Mouse (Mus musculus) lung, postnatal 4 days (tissue): Measurements from ENCODE around the gene Coro2b.
A peak's percentile ranks its signal among the peaks of the same experiment; 100 is the strongest.

Experiments
- DNase-seq, 2 experiments: peaks; one replicate each; pipeline ENCODE4 v3.0.0; 2021

Gene Coro2b

GRCm38 (mm10) chr9:62537941-62538340 lies 1.1 kb upstream of the Coro2b start:
- DNase-seq = no peak

- DNase-seq = peak; percentile 33 to 42
These were observed 657 bp downstream of the Coro2b start for GRCm38 (mm10) chr9:62536119-62536654.

GRCm38 (mm10) chr9:62535566-62535965 lies 1.3 kb downstream of the Coro2b start:
- no peak for DNase-seq

GRCm38 (mm10) chr9:62534691-62535090 lies 2.2 kb downstream of the Coro2b start:
- peak in 1 of 2 experiments; percentile 17 for DNase-seq

GRCm38 (mm10) chr9:62534158-62534557 lies 2.7 kb downstream of the Coro2b start:
- DNase-seq = no peak

- no peak for DNase-seq
These were observed 4.0 kb downstream of the Coro2b start for GRCm38 (mm10) chr9:62532876-62533275.

- peak; percentile 67 to 83 for DNase-seq
These were observed 5.2 kb downstream of the Coro2b start for GRCm38 (mm10) chr9:62531459-62532275.

- DNase-seq = no peak
These were observed 8.3 kb downstream of the Coro2b start for GRCm38 (mm10) chr9:62528527-62528926.

GRCm38 (mm10) chr9:62526858-62527257 lies 10.0 kb downstream of the Coro2b start:
- no peak for DNase-seq

- DNase-seq = peak; percentile 50 to 81
These were observed 10.4 kb downstream of the Coro2b start for GRCm38 (mm10) chr9:62526451-62526850.

GRCm38 (mm10) chr9:62524761-62525308 lies 12.0 kb downstream of the Coro2b start:
- DNase-seq = no peak

- DNase-seq = peak; percentile 82 to 92
These were observed 13.9 kb downstream of the Coro2b start for GRCm38 (mm10) chr9:62522791-62523471.

- DNase-seq = peak; percentile 68 to 85
These were observed 14.6 kb downstream of the Coro2b start for GRCm38 (mm10) chr9:62522211-62522610.

GRCm38 (mm10) chr9:62521541-62521940 lies 15.3 kb downstream of the Coro2b start:
- DNase-seq = peak; percentile 43 to 75

- no peak for DNase-seq
These were observed 15.9 kb downstream of the Coro2b start for GRCm38 (mm10) chr9:62520933-62521332.

- no peak for DNase-seq
These were observed 16.9 kb downstream of the Coro2b start for GRCm38 (mm10) chr9:62519787-62520503.

- DNase-seq = no peak
These were observed 17.5 kb downstream of the Coro2b start for GRCm38 (mm10) chr9:62519334-62519733.

GRCm38 (mm10) chr9:62518572-62518971 lies 18.3 kb downstream of the Coro2b start:
- no peak for DNase-seq

- no peak for DNase-seq
These were observed 19.5 kb downstream of the Coro2b start for GRCm38 (mm10) chr9:62517112-62517957.

GRCm38 (mm10) chr9:62515138-62515537 lies 21.7 kb downstream of the Coro2b start:
- DNase-seq = no peak

GRCm38 (mm10) chr9:62513492-62514133 lies 23.2 kb downstream of the Coro2b start:
- DNase-seq = peak; percentile 54 to 64
